Mouse (Mus musculus) retina, embryonic 14.5 days (tissue): ENCODE results near the gene Ada.

Source experiments
- DNase-seq: peaks from one replicate; pipeline ENCODE4 v3.0.0-alpha.2; 2015; ENCODE audit warnings: low spot score

Ada gene

GRCm38 (mm10) chr2:163732021-163732420, 18.0 kb downstream of the Ada start:
- no peak for DNase-seq

- no peak for DNase-seq
These were observed 21.7 kb downstream of the Ada start for GRCm38 (mm10) chr2:163728300-163728699.

GRCm38 (mm10) chr2:163726766-163727393, 23.2 kb downstream of the Ada start:
- no peak for DNase-seq

- no peak for DNase-seq
These were observed 27.5 kb downstream of the Ada start for GRCm38 (mm10) chr2:163722550-163722949.

GRCm38 (mm10) chr2:163719616-163720015, 30.4 kb downstream of the Ada start:
- no peak for DNase-seq

GRCm38 (mm10) chr2:163718951-163719603, 31.0 kb downstream of the Ada start:
- DNase-seq, result peak; percentile 95

- DNase-seq, result no peak
These were observed 31.5 kb downstream of the Ada start for GRCm38 (mm10) chr2:163718526-163718925.

- DNase-seq, result peak; percentile 10
These were observed 33.2 kb downstream of the Ada start for GRCm38 (mm10) chr2:163716853-163717252.

GRCm38 (mm10) chr2:163716448-163716847, 33.6 kb downstream of the Ada start:
- DNase-seq, result no peak

GRCm38 (mm10) chr2:163713340-163713739, 36.7 kb downstream of the Ada start:
- no peak for DNase-seq

- no peak for DNase-seq
These were observed 37.2 kb downstream of the Ada start for GRCm38 (mm10) chr2:163712874-163713273.

GRCm38 (mm10) chr2:163712473-163712872, 37.6 kb downstream of the Ada start:
- DNase-seq, result no peak

GRCm38 (mm10) chr2:163711368-163711868, 38.6 kb downstream of the Ada start:
- no peak for DNase-seq

GRCm38 (mm10) chr2:163710606-163711159, 39.4 kb downstream of the Ada start:
- DNase-seq, result no peak

- no peak for DNase-seq
These were observed 40.0 kb downstream of the Ada start for GRCm38 (mm10) chr2:163710000-163710399.

GRCm38 (mm10) chr2:163708763-163709250, 41.2 kb downstream of the Ada start:
- DNase-seq, result peak; percentile 31

- no peak for DNase-seq
These were observed 41.7 kb downstream of the Ada start for GRCm38 (mm10) chr2:163708321-163708720.

- DNase-seq, result no peak
These were observed 46.3 kb downstream of the Ada start for GRCm38 (mm10) chr2:163703599-163704260.

- no peak for DNase-seq
These were observed 47.1 kb downstream of the Ada start for GRCm38 (mm10) chr2:163702921-163703320.

- no peak for DNase-seq
These were observed 47.6 kb downstream of the Ada start for GRCm38 (mm10) chr2:163702431-163702830.

GRCm38 (mm10) chr2:163699078-163699780, 50.8 kb downstream of the Ada start:
- DNase-seq, result no peak
